Mouse (Mus musculus) embryo, embryonic 11 days (tissue): ENCODE measurements at regions not wholly inside any gene's neighbourhood (a gene's known extent, or its start where the extent isn't known, plus 50 kb on each side); places are given as distances from the start of the nearest gene placed in this dataset.
A peak's percentile ranks its signal among the peaks of the same experiment; 100 is the strongest.

Source experiments
- DNase-seq: peaks from one replicate; pipeline ENCODE4 v3.0.0-alpha.2; 2015

GRCm38 (mm10) chr3:141140606-141141005, 71.5 kb downstream of the Pdha2 start:
- DNase-seq = no peak

- peak; percentile 69 for DNase-seq
Observed at GRCm38 (mm10) chr3:141112387-141113163, 99.6 kb downstream of the Pdha2 start.

- DNase-seq = peak; percentile 30
Observed at GRCm38 (mm10) chr3:141111705-141112385, 100.3 kb downstream of the Pdha2 start.
